Mouse (Mus musculus) olfactory bulb, adult 2 months (tissue): Measurements from ENCODE around the gene Tmem132b.

ENCODE experiments used
- CTCF ChIP-seq: fragments of 200-500 bp; IDR thresholded peaks from 2 replicates; pipeline ENCODE4 v1.5.1; 2012; ENCODE audit warnings: low read depth, mild to moderate bottlenecking, low read length, moderate library complexity; ENCODE audit not compliant: insufficient read depth
- POLR2A ChIP-seq: fragments of 200-500 bp; IDR thresholded peaks from 2 replicates; pipeline ENCODE4 v1.6.1; 2012; ENCODE audit warnings: mild to moderate bottlenecking, low read depth, low read length, moderate library complexity; ENCODE audit not compliant: insufficient read depth

DNA sequence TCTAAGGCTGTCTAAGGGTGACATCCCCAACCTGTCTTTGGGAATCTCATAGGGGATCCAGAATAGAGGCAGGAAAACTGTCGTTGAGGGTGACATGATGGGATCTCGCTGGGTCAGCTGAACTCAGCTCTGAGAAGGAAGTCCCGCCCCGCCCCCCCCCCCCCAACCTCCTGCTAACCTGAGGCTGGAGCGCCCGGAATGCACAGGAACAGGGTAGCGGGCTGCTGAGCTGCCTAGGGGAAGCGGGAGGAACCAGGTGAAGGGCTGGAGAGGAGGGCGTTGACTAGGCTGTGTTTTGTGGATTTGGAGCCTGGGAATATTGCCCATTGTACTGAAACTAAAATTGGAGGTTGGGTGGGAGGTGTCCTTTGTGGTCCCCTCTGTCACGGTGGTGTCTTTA lies 23.6 kb upstream of the Tmem132b start:
- TF ChIP-seq POLR2A (no peak), CTCF (no peak)
